Mouse (Mus musculus) forebrain, embryonic 15.5 days (tissue): ENCODE measurements around the gene Bckdha. TPM values are rescaled to one million over a fixed set of nuclear protein-coding genes. Genes with fewer than 3 reads are reported as not detected.
A peak's percentile ranks its signal among the peaks of the same experiment; 100 is the strongest.

Experiments used
- ATAC-seq: fragments of 200-750 bp; cut with Nextera tagmentation; replicated peaks from 2 replicates; pipeline ENCODE4 v1.8.0; 2017; ENCODE audit warnings: mild to moderate bottlenecking, moderate TSS enrichment, moderate library complexity
- H3K27ac ChIP-seq: fragments of 300-500 bp; sonication (generic); replicated peaks from 2 replicates; pipeline ENCODE4 v1.5.1; 2015; ENCODE audit warnings: mild to moderate bottlenecking, inconsistent platforms
- H3K27me3 ChIP-seq: fragments of 300-500 bp; sonication (generic); 2 replicates; pipeline ENCODE4 v1.6.1; 2015; ENCODE audit warnings: inconsistent platforms
- H3K36me3 ChIP-seq: fragments of 300-500 bp; sonication (generic); 2 replicates; pipeline ENCODE4 v1.6.1; 2015; ENCODE audit warnings: mild to moderate bottlenecking, inconsistent platforms
- H3K4me1 ChIP-seq: fragments of 300-500 bp; sonication (generic); 2 replicates; pipeline ENCODE4 v1.6.1; 2015; ENCODE audit warnings: inconsistent platforms
- H3K4me2 ChIP-seq: fragments of 300-500 bp; sonication (generic); replicated peaks from 2 replicates; pipeline ENCODE4 v1.6.1; 2015; ENCODE audit warnings: mild to moderate bottlenecking, inconsistent platforms
- H3K4me3 ChIP-seq: fragments of 300-500 bp; sonication (generic); 2 replicates; pipeline ENCODE4 v1.5.1; 2015; ENCODE audit warnings: mild to moderate bottlenecking, inconsistent platforms
- H3K9ac ChIP-seq: fragments of 300-500 bp; sonication (generic); replicated peaks from 2 replicates; pipeline ENCODE4 v1.6.1; 2015; ENCODE audit warnings: mild to moderate bottlenecking, inconsistent platforms
- H3K9me3 ChIP-seq: fragments of 300-500 bp; sonication (generic); 2 replicates; pipeline ENCODE4 v1.6.1; 2016; ENCODE audit warnings: inconsistent platforms
- WGBS: fragments of 180-500 bp; shearing (Covaris S2); methylation state at CpG from one replicate; pipeline ENCODE4 v1.1.7; 2015; ENCODE audit warnings: mixed read lengths; 5-methylcytosine and 5-hydroxymethylcytosine counted together
- polyA plus RNA-seq: library from polyadenylated mRNA; unstranded; fragments of >200 nt; fragmentation: Nextera tagmentation; extraction: Ambion mirVana; gene quantifications from 2 replicates; pipeline ENCODE4 v1.2.1, GENCODE M21; 2015

Bckdha gene
- polyA plus RNA-seq, 1 experiment from 2014 or later: 57.8 TPM

DNA sequence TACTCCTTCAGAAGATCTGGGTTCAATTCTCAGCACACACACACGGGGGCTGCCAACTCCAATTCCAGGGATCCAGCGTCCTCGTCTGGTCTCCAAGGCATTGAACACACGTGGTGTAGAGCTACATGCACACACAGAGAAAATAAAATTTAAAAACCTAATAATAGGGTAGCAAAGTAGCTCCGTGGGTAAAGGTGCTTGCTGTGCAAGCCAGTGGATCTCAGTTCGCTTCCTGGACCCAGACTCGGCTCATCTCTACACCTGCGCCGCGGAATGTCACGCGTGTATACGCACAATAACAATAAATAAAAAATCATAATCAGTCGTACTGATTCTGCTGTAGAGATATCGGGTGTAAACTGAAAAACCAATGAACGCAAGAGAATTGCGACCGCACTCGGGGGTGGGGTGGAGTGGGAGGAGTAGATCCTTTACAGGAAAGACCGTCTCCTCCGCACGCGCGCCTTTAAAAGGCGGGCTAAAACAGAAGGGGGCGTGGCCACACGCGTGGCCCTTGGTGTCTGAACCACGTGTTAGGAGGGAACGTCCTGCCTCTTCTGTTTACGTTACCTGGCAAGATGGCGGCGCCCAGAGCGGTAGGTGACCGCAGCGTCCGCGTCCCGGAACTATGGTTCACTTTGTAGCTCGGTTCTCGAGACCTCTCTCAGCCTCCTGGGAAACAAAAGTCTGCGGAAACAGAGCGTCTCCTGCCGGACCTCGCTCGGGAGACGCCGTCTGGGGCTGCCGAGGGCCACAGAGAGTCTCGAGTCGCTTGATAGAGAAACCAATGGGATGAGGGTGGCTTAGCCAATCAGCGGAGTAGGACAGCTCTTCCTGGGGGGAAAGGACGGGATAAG is 39.7 kb downstream of the Bckdha start, which contains the start of gene Dmac2:
Gene Dmac2 (plus strand): TSS at position 550 of the 857 bp plus-strand sequence.
- H3K27ac ChIP-seq: 0 out of 2 replicates have a peak within 1 kb of the TSS, but pooled peaks have one; percentile 9
- WGBS: under 1% methylated on average over 53 of the region's 53 CpGs

DNA sequence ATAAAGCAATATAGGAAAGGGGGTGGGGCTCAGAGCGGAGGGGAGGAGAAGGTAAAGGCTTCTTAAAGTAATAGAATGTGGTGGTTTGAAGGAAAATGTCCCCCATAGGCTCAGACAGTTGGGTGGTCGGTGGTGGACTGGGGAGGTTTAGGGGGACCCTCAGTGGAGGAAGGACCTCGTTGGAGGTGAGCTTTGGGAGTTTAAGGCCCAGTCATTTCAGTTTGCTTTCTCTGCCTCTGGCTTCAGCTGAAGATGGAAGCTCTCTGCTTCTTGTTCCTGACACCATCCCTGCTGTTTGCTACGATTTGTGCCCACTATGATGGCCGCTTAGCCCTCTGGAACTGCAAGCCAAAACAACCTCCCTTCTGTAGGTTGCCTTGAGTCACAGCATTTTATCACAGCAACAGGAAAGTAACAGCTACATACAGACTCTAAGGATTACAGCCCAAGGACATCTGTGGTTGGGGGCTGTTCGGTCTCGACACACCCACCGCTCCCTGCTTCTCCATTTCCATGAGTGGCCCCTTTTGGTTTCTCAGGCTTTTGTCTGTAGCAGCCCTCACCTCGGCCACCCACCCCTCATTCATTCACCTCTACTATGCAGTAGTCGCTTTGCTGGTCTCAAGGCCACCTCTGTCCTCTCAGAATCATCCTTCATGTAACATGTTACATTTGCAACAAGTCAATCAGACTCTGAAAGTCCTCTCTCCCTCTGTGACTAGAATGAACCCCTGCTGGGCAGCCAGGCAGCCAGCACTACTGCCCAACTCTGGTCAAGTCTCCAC is 41.2 kb downstream of the Bckdha start:
- Histone ChIP-seq H3K4me1 (peaks cover 9% of the 10 kb centered on the region), H3K9me3 (no peaks in the 10 kb centered on the region), H3K36me3 (peaks cover 2% of the 10 kb centered on the region; the same call in 1 of the 2 replicates), H3K4me2 (no peak overlapping the region), H3K27me3 (no peaks in the 10 kb centered on the region), H3K9ac (no peak overlapping the region), H3K4me3 (no peak overlapping the region), H3K27ac (no peak overlapping the region)
- 83% methylated on average over 10 of the region's 10 CpGs for WGBS
- ATAC-seq: no peak

More for the DNA sequence above, 39.7 kb downstream of the Bckdha start, which contains the start of gene Dmac2:
- peaks cover 9% of the 10 kb centered on the region for H3K4me1 ChIP-seq
- H3K9ac ChIP-seq: peak within 1 kb of the TSS; percentile 41
- H3K4me3 ChIP-seq: peak within 1 kb of the TSS; percentile 62
- peak; percentile 95 for ATAC-seq
- H3K27me3 ChIP-seq: no peaks in the 10 kb centered on the region
- H3K36me3 ChIP-seq: peaks cover 2% of the 10 kb centered on the region; the same call in 1 of the 2 replicates
- no peaks in the 10 kb centered on the region for H3K9me3 ChIP-seq
- peak within 1 kb of the TSS; percentile 52 for H3K4me2 ChIP-seq

DNA sequence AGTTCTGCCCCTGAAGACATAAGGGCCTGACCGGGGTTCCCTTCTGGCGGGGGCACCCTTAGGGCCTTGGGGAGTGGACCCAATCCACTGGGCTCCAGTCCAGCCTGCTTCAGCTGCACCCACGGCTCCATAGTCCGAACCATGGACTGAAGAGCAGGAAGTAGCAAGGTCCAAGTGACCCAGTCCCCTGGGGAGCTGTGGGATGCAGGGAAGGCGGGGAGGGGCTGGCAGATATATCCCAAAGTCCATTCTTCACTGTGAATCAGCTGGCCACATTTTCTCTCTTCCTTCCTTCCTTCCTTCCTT is 43.1 kb downstream of the Bckdha start, which contains the start of gene Erich4:
Gene Erich4 (minus strand): TSS at position 187 of the 306 bp plus-strand sequence.
- ATAC-seq: no peak
- Histone ChIP-seq H3K4me1 (peaks cover 9% of the 10 kb centered on the region), H3K9ac (no peak within 1 kb of the TSS), H3K27me3 (no peaks in the 10 kb centered on the region), H3K9me3 (no peaks in the 10 kb centered on the region), H3K4me3 (no peak within 1 kb of the TSS), H3K27ac (no peak within 1 kb of the TSS), H3K36me3 (no peaks in the 10 kb centered on the region), H3K4me2 (no peak within 1 kb of the TSS)
- 89% methylated on average over 5 of the region's 5 CpGs for WGBS

DNA sequence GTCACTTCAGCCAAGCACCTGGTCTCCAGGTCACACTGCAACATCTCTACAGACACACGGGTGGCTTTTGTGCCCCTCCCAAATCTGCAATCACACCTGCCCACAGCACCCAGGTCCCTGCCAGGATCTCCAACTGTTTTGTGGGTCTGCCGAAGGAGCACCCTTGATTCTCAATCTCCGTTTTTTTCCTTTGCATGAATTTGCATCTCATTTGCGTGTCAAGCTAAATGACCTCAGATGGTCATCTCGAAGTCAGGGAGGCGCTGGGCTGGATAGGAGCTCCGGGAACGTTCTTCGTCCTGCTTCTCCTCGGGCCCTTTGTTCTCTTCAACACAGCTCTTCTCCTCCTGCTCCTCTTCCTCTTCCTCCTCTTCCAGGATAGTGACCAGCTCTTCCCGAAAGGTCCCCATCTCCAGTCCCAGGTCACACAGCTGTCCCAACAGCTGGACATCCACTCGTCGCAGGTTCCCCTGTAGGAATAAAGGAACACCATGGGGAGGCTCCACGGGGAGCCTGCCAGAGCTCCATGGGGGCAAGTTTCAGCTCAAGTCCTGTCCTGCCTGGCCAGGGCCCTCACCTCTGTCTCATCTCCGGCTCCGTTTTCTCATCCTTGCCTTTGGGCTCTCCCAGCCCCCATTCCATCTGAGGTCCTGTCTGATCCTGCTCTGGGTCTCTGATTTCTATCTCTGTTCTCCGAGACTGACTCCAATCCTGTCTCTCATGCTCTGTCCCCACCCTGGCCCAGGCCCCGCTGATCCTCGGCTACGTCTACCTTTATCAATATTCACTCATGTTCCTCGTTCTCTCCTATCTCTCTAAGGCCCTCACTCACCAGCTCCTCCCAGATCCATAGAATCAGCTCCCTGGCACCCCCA is 43.7 kb downstream of the Bckdha start:
- Histone ChIP-seq H3K9ac (no peak overlapping the region), H3K4me1 (peaks cover 9% of the 10 kb centered on the region), H3K9me3 (no peaks in the 10 kb centered on the region), H3K27ac (no peak overlapping the region), H3K4me2 (no peak overlapping the region), H3K4me3 (no peak overlapping the region), H3K36me3 (no peaks in the 10 kb centered on the region), H3K27me3 (no peaks in the 10 kb centered on the region)
- no peak for ATAC-seq
- WGBS: 71% methylated on average over 21 of the region's 21 CpGs

DNA sequence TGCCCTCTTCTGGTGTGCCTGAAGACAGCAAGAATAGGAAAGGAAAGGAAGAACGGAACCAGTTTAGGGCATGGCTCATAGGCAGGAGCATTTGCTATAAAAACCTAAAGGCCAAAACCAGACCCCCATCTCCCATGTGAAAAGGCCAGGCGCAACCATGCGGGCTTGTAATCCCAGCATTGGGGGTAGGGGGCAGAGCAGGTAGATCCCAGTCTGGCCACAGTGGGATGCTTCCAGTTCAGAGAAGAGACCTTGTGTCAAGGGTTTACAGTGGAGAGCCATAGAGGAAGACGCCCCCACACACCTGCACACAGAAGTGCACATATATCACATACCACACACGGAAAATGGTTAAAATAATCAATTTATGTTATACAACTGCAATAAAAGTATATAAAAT is 44.7 kb downstream of the Bckdha start:
- Histone ChIP-seq H3K27me3 (no peaks in the 10 kb centered on the region), H3K36me3 (no peaks in the 10 kb centered on the region), H3K9me3 (no peaks in the 10 kb centered on the region), H3K27ac (no peak overlapping the region), H3K4me1 (peaks cover 4% of the 10 kb centered on the region), H3K4me2 (no peak overlapping the region), H3K9ac (no peak overlapping the region), H3K4me3 (no peak overlapping the region)
- no peak for ATAC-seq
- 83% methylated on average over 5 of the region's 5 CpGs for WGBS

DNA sequence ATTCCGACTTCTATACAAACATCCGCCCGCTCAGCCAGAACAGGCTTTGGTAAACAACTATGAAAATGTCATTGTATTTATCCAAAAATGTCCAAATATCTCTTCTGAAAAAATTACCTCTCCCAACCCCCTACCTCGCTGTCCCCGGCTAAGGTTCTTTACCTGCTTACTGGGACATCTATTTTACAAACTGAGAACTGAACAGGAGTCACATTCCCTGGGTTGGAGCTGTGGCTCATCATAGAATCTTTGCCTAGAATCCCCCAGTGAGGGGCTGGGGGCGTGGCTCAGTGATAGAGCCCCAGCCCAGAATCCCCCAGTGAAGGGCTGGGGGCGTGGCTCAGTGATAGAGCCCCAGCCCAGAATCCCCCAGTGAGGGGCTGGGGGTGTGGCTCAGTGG is 47.3 kb downstream of the Bckdha start:
- H3K27me3 ChIP-seq: no peaks in the 10 kb centered on the region
- WGBS: 45% methylated on average over 7 of the region's 7 CpGs
- H3K4me2 ChIP-seq: no peak overlapping the region
- H3K27ac ChIP-seq: no peak overlapping the region
- no peaks in the 10 kb centered on the region for H3K36me3 ChIP-seq
- ATAC-seq: no peak
- no peak overlapping the region for H3K4me3 ChIP-seq
- H3K9ac ChIP-seq: no peak overlapping the region
- no peaks in the 10 kb centered on the region for H3K4me1 ChIP-seq
- no peaks in the 10 kb centered on the region for H3K9me3 ChIP-seq

DNA sequence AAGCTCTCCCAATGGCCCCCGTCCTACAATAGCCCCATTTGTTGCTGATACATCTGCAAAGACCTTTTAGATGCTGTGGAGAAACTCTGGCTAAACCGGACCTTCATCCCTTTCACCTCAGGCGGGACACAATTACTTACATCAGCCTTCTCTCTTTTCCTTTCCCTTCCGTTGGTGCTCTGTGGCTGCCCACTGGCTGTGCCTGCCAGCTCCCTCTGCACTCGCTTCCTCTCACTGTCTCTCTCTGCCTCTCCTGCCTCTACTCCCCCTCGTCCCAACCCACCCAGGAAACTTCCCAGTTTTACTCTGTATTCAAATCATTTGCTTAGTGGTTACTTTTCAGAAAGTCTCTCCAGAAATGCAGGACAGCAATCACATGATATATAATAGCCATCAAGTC is 48.7 kb downstream of the Bckdha start:
- H3K9me3 ChIP-seq: no peaks in the 10 kb centered on the region
- H3K4me1 ChIP-seq: no peaks in the 10 kb centered on the region
- H3K4me3 ChIP-seq: no peak overlapping the region
- ATAC-seq: no peak
- H3K36me3 ChIP-seq: no peaks in the 10 kb centered on the region
- no peak overlapping the region for H3K9ac ChIP-seq
- no peaks in the 10 kb centered on the region for H3K27me3 ChIP-seq
- WGBS: 36% methylated on average over 6 of the region's 6 CpGs
- H3K4me2 ChIP-seq: no peak overlapping the region
- H3K27ac ChIP-seq: no peak overlapping the region

DNA sequence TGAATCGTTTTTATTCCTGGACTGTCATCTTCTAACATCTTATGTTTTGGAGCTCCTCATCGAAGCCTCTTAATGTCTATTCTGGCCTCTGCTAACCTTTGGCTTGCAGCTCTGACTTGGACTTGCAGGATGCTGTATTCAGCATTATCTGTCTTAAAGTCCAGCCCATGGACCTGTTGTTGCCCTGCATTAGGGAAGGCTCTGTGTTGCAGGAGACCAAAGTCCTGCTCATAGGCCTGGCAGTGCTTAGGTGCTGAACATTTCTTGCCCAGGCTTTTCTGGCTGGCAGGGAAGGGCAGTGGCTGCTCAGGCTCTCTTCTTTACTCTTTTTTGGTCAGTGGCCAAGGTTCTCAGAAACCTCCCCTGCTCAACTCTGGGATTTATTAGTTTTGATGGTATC is 51.6 kb downstream of the Bckdha start:
- 83% methylated on average over 2 of the region's 2 CpGs for WGBS
- ATAC-seq: no peak
- H3K4me2 ChIP-seq: no peak overlapping the region
- H3K27ac ChIP-seq: no peak overlapping the region
- H3K36me3 ChIP-seq: no peaks in the 10 kb centered on the region
- H3K4me3 ChIP-seq: no peak overlapping the region
- no peaks in the 10 kb centered on the region for H3K9me3 ChIP-seq
- H3K9ac ChIP-seq: no peak overlapping the region
- H3K27me3 ChIP-seq: no peaks in the 10 kb centered on the region
- no peaks in the 10 kb centered on the region for H3K4me1 ChIP-seq

DNA sequence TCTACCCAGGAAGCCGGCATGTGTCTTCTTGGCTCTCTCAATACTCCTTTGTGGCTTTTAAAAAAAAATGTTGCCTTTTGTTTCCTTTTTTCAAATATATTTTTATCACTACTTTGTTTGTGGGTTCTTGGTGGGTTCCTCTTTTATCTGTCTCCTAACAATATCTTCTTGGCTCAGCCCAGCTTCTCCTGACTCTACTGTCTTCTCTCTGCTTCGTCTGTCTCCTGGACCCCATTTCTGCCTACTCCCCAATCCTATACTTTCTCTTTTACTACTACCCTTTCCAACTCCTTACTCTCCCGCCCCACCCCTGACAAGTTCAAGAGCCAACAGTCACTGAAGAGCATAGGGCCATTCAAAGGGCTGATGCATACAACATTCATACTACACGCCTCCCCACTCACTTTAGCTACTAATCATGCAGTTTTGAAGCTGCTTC is 52.1 kb downstream of the Bckdha start:
- no peaks in the 10 kb centered on the region for H3K27me3 ChIP-seq
- H3K4me2 ChIP-seq: no peak overlapping the region
- H3K36me3 ChIP-seq: no peaks in the 10 kb centered on the region
- H3K4me3 ChIP-seq: no peak overlapping the region
- no peak for ATAC-seq
- no peaks in the 10 kb centered on the region for H3K9me3 ChIP-seq
- no peak overlapping the region for H3K9ac ChIP-seq
- no peaks in the 10 kb centered on the region for H3K4me1 ChIP-seq
- H3K27ac ChIP-seq: no peak overlapping the region
- 87% methylated on average over 4 of the region's 4 CpGs for WGBS

DNA sequence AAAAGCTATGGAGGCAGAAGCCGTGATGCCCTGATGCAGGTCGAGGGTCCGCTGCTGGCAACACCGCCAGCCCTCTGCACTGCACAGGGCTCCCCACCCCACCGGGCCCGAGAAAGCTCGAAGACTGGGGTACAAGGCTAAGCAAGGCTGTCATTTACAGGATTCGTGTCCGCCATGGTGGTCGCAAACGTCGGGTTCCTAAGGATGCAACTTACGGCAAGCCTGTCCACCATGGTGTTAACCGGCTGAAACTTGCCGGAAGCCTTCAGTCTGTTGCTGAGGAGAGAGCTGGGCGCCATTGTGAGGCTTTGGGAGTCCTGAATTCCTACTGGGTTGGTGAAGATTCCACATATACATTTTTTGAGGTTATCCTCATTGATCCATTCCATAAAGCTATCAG is 57.4 kb downstream of the Bckdha start:
- no peaks in the 10 kb centered on the region for H3K4me1 ChIP-seq
- no peak overlapping the region for H3K9ac ChIP-seq
- ATAC-seq: no peak
- H3K27me3 ChIP-seq: no peaks in the 10 kb centered on the region
- no peak overlapping the region for H3K27ac ChIP-seq
- no peak overlapping the region for H3K4me2 ChIP-seq
- 87% methylated on average over 16 of the region's 16 CpGs for WGBS
- H3K36me3 ChIP-seq: no peaks in the 10 kb centered on the region
- no peak overlapping the region for H3K4me3 ChIP-seq
- no peaks in the 10 kb centered on the region for H3K9me3 ChIP-seq

DNA sequence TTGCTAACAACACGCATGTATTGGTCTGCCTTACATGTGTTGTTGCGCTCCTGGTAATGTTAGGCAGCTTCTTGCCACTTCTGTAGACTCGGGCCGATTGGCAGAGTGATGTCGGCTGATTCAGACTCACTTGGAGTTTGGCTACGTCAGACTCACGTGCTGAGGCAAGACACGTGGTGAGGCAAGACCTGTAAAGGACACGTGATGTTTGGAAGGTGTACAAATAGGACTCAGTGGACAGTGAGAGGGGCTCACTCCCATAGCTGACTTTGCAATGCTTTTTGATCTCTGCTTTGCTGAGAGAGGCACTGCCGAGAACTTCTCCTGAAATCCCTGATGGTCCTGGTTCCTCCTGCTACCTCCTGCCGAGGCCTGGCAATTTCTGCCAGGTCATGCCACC is 58.1 kb downstream of the Bckdha start:
- WGBS: 83% methylated on average over 11 of the region's 11 CpGs
- no peaks in the 10 kb centered on the region for H3K9me3 ChIP-seq
- no peak overlapping the region for H3K4me2 ChIP-seq
- no peak overlapping the region for H3K4me3 ChIP-seq
- no peak overlapping the region for H3K9ac ChIP-seq
- no peaks in the 10 kb centered on the region for H3K27me3 ChIP-seq
- no peak for ATAC-seq
- H3K36me3 ChIP-seq: no peaks in the 10 kb centered on the region
- H3K27ac ChIP-seq: no peak overlapping the region
- no peaks in the 10 kb centered on the region for H3K4me1 ChIP-seq
